Comparison of ENCODE assay signal across 8 mouse cellular contexts in the genomic region with DNA sequence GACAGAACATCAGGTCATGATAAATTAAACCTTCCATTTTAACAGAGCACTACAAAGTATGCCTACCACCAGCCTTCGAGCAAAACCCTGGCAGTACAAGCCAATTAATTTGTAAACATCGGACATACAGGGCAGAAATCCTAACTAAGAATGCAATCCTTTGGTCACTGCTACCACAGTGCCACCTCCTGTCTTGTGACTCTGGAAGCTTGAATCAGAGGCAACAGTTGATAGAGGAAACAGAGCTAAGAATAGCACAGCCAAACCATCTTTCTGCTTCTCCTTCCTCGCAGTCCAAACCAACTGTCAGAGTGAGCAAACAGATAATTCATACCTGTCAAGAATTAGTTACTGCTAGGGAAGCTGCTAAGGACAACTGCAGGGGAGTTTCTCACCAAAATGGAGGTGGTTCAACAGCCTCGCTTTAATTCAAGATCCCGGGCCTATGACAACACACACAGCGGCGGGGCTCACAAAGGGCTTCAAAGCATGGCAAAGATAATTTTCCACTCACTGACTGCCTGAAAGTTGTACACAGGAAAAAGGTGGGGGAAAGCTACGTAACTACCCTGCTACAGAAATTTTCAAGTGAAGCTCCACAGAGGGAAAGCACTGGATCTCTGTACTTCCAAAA. TPM values are rescaled to one million over a fixed set of nuclear protein-coding genes. Genes with fewer than 3 reads are reported as not detected.
DNase-seq lines count a peak whose midpoint lies in the region; ATAC-seq and TF ChIP-seq lines count a peak whose summit lies in the region.

No protein-coding gene starts in this region.

- no peaks in the 10 kb centered on the region for H3K27me3 ChIP-seq in heart, embryonic 11.5 days (ENCODE audit: control insufficient read depth, insufficient read depth, low read length)
- H3K27me3 ChIP-seq in ES-Bruce4 (ENCODE audit: control insufficient read depth, insufficient read depth, low read length, poor library complexity, severe bottlenecking): no peaks in the 10 kb centered on the region

- no peak for TF ChIP-seq EP300 in ES-Bruce4 (IDR thresholded peaks at IDR 0.05; ENCODE audit: insufficient read depth, low read depth, low read length)

- no peak for ATAC-seq in heart, embryonic 11.5 days (replicated peaks; ENCODE audit: insufficient number of reproducible peaks, low FRiP score, low TSS enrichment)
- ATAC-seq in cerebellum, adult (ENCODE audit: insufficient number of reproducible peaks, low FRiP score, low TSS enrichment): no peak

- H3K9me3 ChIP-seq in heart, embryonic 11.5 days (replicated peaks; ENCODE audit: control insufficient read depth, low read length): no peaks in the 10 kb centered on the region
- no peaks in the 10 kb centered on the region for H3K9me3 ChIP-seq in ES-Bruce4 (replicated peaks; ENCODE audit: control insufficient read depth, insufficient read depth, low read length, poor library complexity, severe bottlenecking)

- H3K4me3 ChIP-seq in heart, embryonic 11.5 days (ENCODE audit: low read depth, low read length): peak overlapping the region; percentile 12; the same call in 1 of the 2 replicates
- H3K4me3 ChIP-seq in ES-Bruce4 (ENCODE audit: low read depth, low read length): peak overlapping the region; percentile 50

- H3K36me3 ChIP-seq in heart, embryonic 11.5 days (ENCODE audit: control insufficient read depth, insufficient read depth, low read length): peaks cover 7% of the 10 kb centered on the region
- H3K36me3 ChIP-seq in ES-Bruce4 (ENCODE audit: control insufficient read depth, insufficient read depth, low read length, poor library complexity, severe bottlenecking): peaks cover 15% of the 10 kb centered on the region

- 41% methylated on average over 8 of the region's 8 CpGs for WGBS in heart, embryonic 11.5 days (ENCODE audit: insufficient replicate concordance)

- no peak overlapping the region for H3K9ac ChIP-seq in heart, embryonic 11.5 days (ENCODE audit: low read depth, low read length)
- H3K9ac ChIP-seq in ES-Bruce4 (ENCODE audit: low read depth, poor library complexity, severe bottlenecking): peak overlapping the region; percentile 66

- no peak for TF ChIP-seq POLR2A in ES-Bruce4 (IDR thresholded peaks at IDR 0.05; ENCODE audit: insufficient read depth, low read length)

- H3K4me1 ChIP-seq in heart, embryonic 11.5 days (ENCODE audit: control insufficient read depth, insufficient read depth, low read length): peaks cover 36% of the 10 kb centered on the region
- H3K4me1 ChIP-seq in ES-Bruce4 (ENCODE audit: control insufficient read depth, insufficient read depth, low read length): no peaks in the 10 kb centered on the region

- intact Hi-C loops in heart, postnatal 25 days (cut with DNase I): loop anchor here (1.0 kb wide), 1 partner anchor 151 kb away; no protein-coding TSS in a partner anchor
- intact Hi-C loops in heart, postnatal 10 days (cut with DNase I): loop anchor here (1.0 to 5.0 kb wide), 2 partner anchors 136 to 151 kb away; partner anchors contain the start of gene Malsu1

- H3K4me2 ChIP-seq in heart, embryonic 11.5 days: peak overlapping the region; percentile 54

- TF ChIP-seq CTCF in ES-Bruce4 (IDR thresholded peaks at IDR 0.05; ENCODE audit: low read depth, low read length): no peak

- H3K27ac ChIP-seq in heart, embryonic 11.5 days (ENCODE audit: low read depth, low read length): peak overlapping the region; percentile 74
- H3K27ac ChIP-seq in ES-Bruce4 (ENCODE audit: insufficient read depth, low read length): no peak overlapping the region; the same call in 1 of the 2 replicates

- DNase-seq in heart, postnatal 25 days (ENCODE audit: low spot score): no peak
- peak; percentile 65 to 69 for DNase-seq in heart, postnatal 10 days
- DNase-seq in lung, postnatal 10 days: peak; percentile 52
- no peak for DNase-seq in layer of hippocampus, adult 18-20 months (ENCODE audit: low spot score in 2 of 2)
- DNase-seq in layer of hippocampus, postnatal 25 days (ENCODE audit: extremely low spot score in 1 of 2, low spot score in 1 of 2): no peak

RNA-seq across cellular contexts. Expression of gene Igf2bp3, which starts 6.3 kb away (rescaled TPM):
- 74.4 and 78.3 TPM in 2 replicates for polyA plus RNA-seq in heart, embryonic 11.5 days (2014; fragmentation: Nextera tagmentation; extraction: Ambion mirVana)
- total RNA-seq in heart, postnatal 25 days (2021): under 1 TPM; 0.34 to 0.36 TPM
- polyA plus RNA-seq in ES-Bruce4 (2011; ENCODE audit: insufficient read depth, insufficient read length, low read depth, missing spikeins): 78.2 and 85.8 TPM in 2 replicates
- 1 to 10 TPM; 4.3 to 4.5 TPM for total RNA-seq in heart, postnatal 10 days (2021)
- not detected for total RNA-seq in layer of hippocampus, adult 18-20 months (2021)
- total RNA-seq in layer of hippocampus, postnatal 25 days (2021): under 1 TPM in 1 of 2 experiments, not detected in 1; 0.27 TPM

RNA-seq across cellular contexts. Expression of gene Tra2a, which starts 55.4 kb away (rescaled TPM):
- polyA plus RNA-seq in heart, embryonic 11.5 days (2014; fragmentation: Nextera tagmentation; extraction: Ambion mirVana): 27.3 and 40.4 TPM in 2 replicates
- total RNA-seq in heart, postnatal 25 days (2021): 10 to 100 TPM; 24.8 to 34.4 TPM
- polyA plus RNA-seq in ES-Bruce4 (2011; ENCODE audit: insufficient read depth, insufficient read length, low read depth, missing spikeins): 312 and 328 TPM in 2 replicates
- 10 to 100 TPM; 28.1 to 36.9 TPM for total RNA-seq in heart, postnatal 10 days (2021)
- 10 to 100 TPM; 79.8 to 85.1 TPM for total RNA-seq in layer of hippocampus, adult 18-20 months (2021)
- 10 to 100 TPM; 73.6 to 78.1 TPM for total RNA-seq in layer of hippocampus, postnatal 25 days (2021)

Comparison
In these comparisons a context has a peak if more than half of its experiments do, and no peak if none do; other contexts are left out.
1. DNase-seq: peak in heart, postnatal 10 days (2 of 2) and lung, postnatal 10 days (single experiment); none in heart, postnatal 25 days (single experiment), layer of hippocampus, adult 18-20 months (0 of 2) and layer of hippocampus, postnatal 25 days (0 of 2).